Mouse (Mus musculus) kidney, postnatal 14 days (tissue): Measurements from ENCODE around the gene Dbn1.
"Not testable (repeated sequence)": the region's sequence is repeated elsewhere in the genome, so short reads cannot be mapped to it uniquely, and the experiment has no call there.

Experiments
- DNase-seq: peaks from one replicate; pipeline ENCODE4 v3.0.0; 2022; ENCODE audit warnings: mixed read lengths

The Dbn1 gene

GRCm38 (mm10) chr13:55448131-55448530 lies 39.8 kb downstream of the Dbn1 start:
- no peak for DNase-seq

- no peak for DNase-seq
These were observed 40.4 kb downstream of the Dbn1 start for GRCm38 (mm10) chr13:55447543-55447943.

- no peak for DNase-seq
These were observed 41.3 kb downstream of the Dbn1 start for GRCm38 (mm10) chr13:55446483-55447105.

GRCm38 (mm10) chr13:55445361-55446091 lies 42.4 kb downstream of the Dbn1 start:
- no peak for DNase-seq

- DNase-seq = peak; percentile 100
These were observed 43.0 kb downstream of the Dbn1 start, which contains the start of gene Grk6 for GRCm38 (mm10) chr13:55444937-55445315. Gene Grk6 (plus strand): TSS chr13:55445072.

GRCm38 (mm10) chr13:55444286-55444936 lies 43.5 kb downstream of the Dbn1 start:
- DNase-seq = no peak

- no peak for DNase-seq
These were observed 44.1 kb downstream of the Dbn1 start for GRCm38 (mm10) chr13:55443799-55444285.

GRCm38 (mm10) chr13:55437111-55437629 lies 50.7 kb downstream of the Dbn1 start:
- not testable (repeated sequence) for DNase-seq

GRCm38 (mm10) chr13:55431889-55432685 lies 55.8 kb downstream of the Dbn1 start:
- DNase-seq = no peak

- DNase-seq = no peak
These were observed 57.3 kb downstream of the Dbn1 start for GRCm38 (mm10) chr13:55430566-55430965.

- peak; percentile 75 for DNase-seq
These were observed 58.6 kb downstream of the Dbn1 start for GRCm38 (mm10) chr13:55429226-55429888.

GRCm38 (mm10) chr13:55426613-55427012 lies 61.3 kb downstream of the Dbn1 start, which contains the start of gene F12:
Gene F12 (minus strand): TSS chr13:55426793.
- DNase-seq = no peak
